Mouse (Mus musculus): ENCODE results near the gene Cdc42ep4. TPM values are rescaled to one million over a fixed set of nuclear protein-coding genes. Genes with fewer than 3 reads are reported as not detected.
A peak's percentile ranks its signal among the peaks of the same experiment; 100 is the strongest.

Gene Cdc42ep4
- polyA plus RNA-seq, 1 experiment = 13.3 TPM

DNA sequence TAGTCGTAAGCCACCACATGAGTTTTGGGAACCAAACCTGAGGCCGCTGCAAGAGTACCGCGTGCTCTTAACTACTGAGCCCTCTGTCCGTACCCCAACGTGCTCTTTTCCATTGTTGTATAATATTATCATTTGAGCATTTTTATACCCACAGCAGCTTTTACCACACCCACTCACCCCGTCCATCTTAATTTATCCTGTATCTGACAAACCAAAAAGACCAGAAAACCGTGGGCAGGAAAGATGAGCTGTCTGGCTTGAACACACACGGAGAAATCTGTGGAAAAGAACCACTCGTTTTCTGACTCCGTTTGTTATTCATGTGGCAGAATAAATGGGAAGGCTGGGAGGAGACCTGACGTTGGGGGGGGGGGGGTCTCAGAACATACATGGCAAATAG, 61.2 kb downstream of the Cdc42ep4 start:
- Histone ChIP-seq H3K4me3 (no peak overlapping the region), H3K27me3 (ENCODE audit: control insufficient read depth, insufficient read depth, insufficient read length) (no peaks in the 10 kb centered on the region), H3K36me3 (ENCODE audit: control insufficient read depth, insufficient read depth) (peaks cover 9% of the 10 kb centered on the region), H3K79me2 (ENCODE audit: control insufficient read depth, insufficient read depth) (peaks cover 12% of the 10 kb centered on the region), H3ac (ENCODE audit: control insufficient read depth, insufficient read length) (no peak overlapping the region), H3K4me2 (ENCODE audit: low read depth) (no peak overlapping the region)
- TF ChIP-seq POLR2A (IDR thresholded peaks at IDR 0.05; ENCODE audit: insufficient read length, low read depth) (no peak), MYOD1 (IDR thresholded peaks at IDR 0.05; ENCODE audit: control insufficient read depth in 1 of 3, insufficient read length in 2 of 3, low read depth in 2 of 3) (no peak), POLR2AphosphoS2 (IDR thresholded peaks at IDR 0.05; ENCODE audit: insufficient read length, low read depth) (no peak), REST (IDR thresholded peaks at IDR 0.05; ENCODE audit: insufficient read depth, insufficient read length) (no peak), CEBPB (IDR thresholded peaks at IDR 0.05; ENCODE audit: insufficient read depth, poor library complexity, severe bottlenecking) (no peak), TCF3 (IDR thresholded peaks at IDR 0.05; ENCODE audit: insufficient read length, low read depth) (no peak), SRF (IDR thresholded peaks at IDR 0.05; ENCODE audit: control insufficient read depth, insufficient read length, low read depth) (no peak), E2F4 (IDR thresholded peaks at IDR 0.05; ENCODE audit: insufficient read depth) (no peak), MYOG (IDR thresholded peaks at IDR 0.05; ENCODE audit: control insufficient read depth in 1 of 3, insufficient read depth in 1 of 3, insufficient read length in 2 of 3, low read depth in 2 of 3) (no peak), USF1 (IDR thresholded peaks at IDR 0.05; ENCODE audit: low read depth) (no peak)

DNA sequence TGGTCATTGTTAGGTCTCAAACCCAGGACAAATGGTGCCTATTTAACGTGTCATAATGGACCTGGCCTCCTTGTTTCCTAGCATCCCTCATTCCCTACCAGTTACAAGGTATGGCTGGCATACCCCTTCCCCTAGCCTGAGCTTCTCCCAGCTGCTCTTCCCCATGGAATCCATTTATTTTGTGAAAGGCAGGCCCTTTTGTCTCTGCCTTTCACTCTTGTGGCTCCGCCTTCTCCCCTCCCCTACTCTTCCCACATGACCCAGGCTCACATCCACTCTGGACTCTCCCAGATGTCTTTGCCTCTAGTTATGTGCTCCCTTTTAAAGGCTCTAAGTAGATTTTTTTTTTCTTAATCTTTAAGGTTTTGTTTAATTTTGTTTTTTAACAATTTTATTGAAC, 64.7 kb downstream of the Cdc42ep4 start:
- H3K27me3 ChIP-seq (ENCODE audit: control insufficient read depth, insufficient read depth, insufficient read length) = no peaks in the 10 kb centered on the region
- no peak overlapping the region for H3ac ChIP-seq (ENCODE audit: control insufficient read depth, insufficient read length)
- peaks cover 9% of the 10 kb centered on the region for H3K36me3 ChIP-seq (ENCODE audit: control insufficient read depth, insufficient read depth)
- H3K79me2 ChIP-seq (ENCODE audit: control insufficient read depth, insufficient read depth) = peaks cover 37% of the 10 kb centered on the region
- TF ChIP-seq SRF (IDR thresholded peaks at IDR 0.05; ENCODE audit: control insufficient read depth, insufficient read length, low read depth) = no peak
- TF ChIP-seq POLR2AphosphoS2 (IDR thresholded peaks at IDR 0.05; ENCODE audit: insufficient read length, low read depth) = no peak
- TF ChIP-seq MAX (IDR thresholded peaks at IDR 0.05; ENCODE audit: low read depth) = no peak
- TF ChIP-seq CEBPB (IDR thresholded peaks at IDR 0.05; ENCODE audit: insufficient read depth, poor library complexity, severe bottlenecking) = no peak
- H3K4me2 ChIP-seq (ENCODE audit: low read depth) = no peak overlapping the region
- no peak overlapping the region for H3K4me3 ChIP-seq

GRCm38 (mm10) chr11:113684707-113685426, 66.8 kb downstream of the Cdc42ep4 start:
- peaks cover 58% of the 10 kb centered on the region for H3K79me2 ChIP-seq (ENCODE audit: control insufficient read depth, insufficient read depth)
- TF ChIP-seq MAX (IDR thresholded peaks at IDR 0.05; ENCODE audit: low read depth) (no peak), MYOG (IDR thresholded peaks at IDR 0.05; ENCODE audit: control insufficient read depth in 1 of 3, insufficient read depth in 1 of 3, insufficient read length in 2 of 3, low read depth in 2 of 3) (peak in 1 of 3 experiments; percentile 18), E2F4 (IDR thresholded peaks at IDR 0.05; ENCODE audit: insufficient read depth) (no peak), TCF12 (IDR thresholded peaks at IDR 0.05; ENCODE audit: insufficient read depth, poor library complexity, severe bottlenecking) (no peak), CEBPB (IDR thresholded peaks at IDR 0.05; ENCODE audit: insufficient read depth, poor library complexity, severe bottlenecking) (no peak), SRF (IDR thresholded peaks at IDR 0.05; ENCODE audit: control insufficient read depth, insufficient read length, low read depth) (no peak), REST (IDR thresholded peaks at IDR 0.05; ENCODE audit: insufficient read depth, insufficient read length) (no peak), MYOD1 (IDR thresholded peaks at IDR 0.05; ENCODE audit: control insufficient read depth in 1 of 3, insufficient read length in 2 of 3, low read depth in 2 of 3) (peak in 1 of 3 experiments; percentile 6)
- H3K36me3 ChIP-seq (ENCODE audit: control insufficient read depth, insufficient read depth) = peaks cover 9% of the 10 kb centered on the region
- H3K4me3 ChIP-seq = peak overlapping the region; percentile 83
- peak overlapping the region; percentile 93 for H3ac ChIP-seq (ENCODE audit: control insufficient read depth, insufficient read length)
- H3K4me2 ChIP-seq (ENCODE audit: low read depth) = peak overlapping the region; percentile 90
- H3K27me3 ChIP-seq (ENCODE audit: control insufficient read depth, insufficient read depth, insufficient read length) = no peaks in the 10 kb centered on the region

DNA sequence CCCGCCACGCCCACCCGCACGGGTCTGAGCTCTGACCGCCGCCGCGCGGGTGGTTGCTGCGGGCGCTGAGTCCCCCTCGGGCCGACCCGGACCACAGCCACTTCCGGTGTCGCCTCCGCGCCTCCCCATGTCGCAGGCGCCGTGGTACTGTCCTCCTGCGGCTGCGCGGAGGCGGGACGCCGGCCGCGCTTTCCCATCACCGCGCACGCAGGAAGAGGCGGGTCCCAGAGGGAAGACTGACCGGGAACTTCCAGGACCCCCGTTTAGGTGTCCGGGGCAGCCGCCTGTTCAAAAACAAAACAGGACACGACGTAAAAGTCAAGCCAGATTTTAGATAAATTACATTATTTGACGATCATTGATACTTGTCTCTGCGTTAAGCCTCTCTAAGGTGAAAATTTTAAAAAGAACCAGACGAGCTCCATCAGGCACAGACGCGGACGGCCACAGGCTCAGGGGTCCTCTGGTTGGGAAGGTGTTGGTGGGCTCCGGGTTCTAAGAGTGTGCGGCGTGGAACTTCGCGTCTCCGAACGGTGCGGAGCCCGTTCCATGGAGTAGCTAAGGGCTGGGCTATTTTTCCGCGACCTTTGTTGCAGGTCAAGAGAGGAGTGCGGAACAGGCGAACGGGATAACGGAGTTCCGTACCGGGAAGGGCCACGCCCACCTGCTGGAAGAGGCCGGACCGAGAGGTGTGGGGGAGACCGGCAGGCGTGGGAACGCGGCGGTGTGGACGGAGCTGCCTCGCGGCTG, 67.5 kb downstream of the Cdc42ep4 start, which contains the start of the genes Fam104a and D11Wsu47e:
Fam104a (minus strand) TSS at position 199 of the 750 bp plus-strand sequence.
D11Wsu47e (plus strand) TSS at position 456 of the 750 bp plus-strand sequence.
- peak within 1 kb of the TSS; percentile 93 for H3ac ChIP-seq (ENCODE audit: control insufficient read depth, insufficient read length)
- H3K36me3 ChIP-seq (ENCODE audit: control insufficient read depth, insufficient read depth) = peaks cover 9% of the 10 kb centered on the region
- H3K4me2 ChIP-seq (ENCODE audit: low read depth) = peak within 1 kb of the TSS; percentile 99
- peaks cover 66% of the 10 kb centered on the region for H3K79me2 ChIP-seq (ENCODE audit: control insufficient read depth, insufficient read depth)
- TF ChIP-seq REST (IDR thresholded peaks at IDR 0.05; ENCODE audit: insufficient read depth, insufficient read length) = no peak
- TF ChIP-seq MYOG (IDR thresholded peaks at IDR 0.05; ENCODE audit: control insufficient read depth in 1 of 3, insufficient read depth in 1 of 3, insufficient read length in 2 of 3, low read depth in 2 of 3) = no peak
- peak; percentile 95 for TF ChIP-seq MAX (IDR thresholded peaks at IDR 0.05; ENCODE audit: low read depth)
- no peak for TF ChIP-seq USF1 (IDR thresholded peaks at IDR 0.05; ENCODE audit: low read depth)
- no peak for TF ChIP-seq CEBPB (IDR thresholded peaks at IDR 0.05; ENCODE audit: insufficient read depth, poor library complexity, severe bottlenecking)
- TF ChIP-seq SRF (IDR thresholded peaks at IDR 0.05; ENCODE audit: control insufficient read depth, insufficient read length, low read depth) = no peak
- peak; percentile 76 for TF ChIP-seq POLR2A (IDR thresholded peaks at IDR 0.05; ENCODE audit: insufficient read length, low read depth)
- TF ChIP-seq TCF3 (IDR thresholded peaks at IDR 0.05; ENCODE audit: insufficient read length, low read depth) = no peak
- peak in 1 of 3 experiments; percentile 38 for TF ChIP-seq MYOD1 (IDR thresholded peaks at IDR 0.05; ENCODE audit: control insufficient read depth in 1 of 3, insufficient read length in 2 of 3, low read depth in 2 of 3)
- no peak for TF ChIP-seq TCF12 (IDR thresholded peaks at IDR 0.05; ENCODE audit: insufficient read depth, poor library complexity, severe bottlenecking)
- peak; percentile 72 for TF ChIP-seq POLR2AphosphoS2 (IDR thresholded peaks at IDR 0.05; ENCODE audit: insufficient read length, low read depth)
- TF ChIP-seq E2F4 (IDR thresholded peaks at IDR 0.05; ENCODE audit: insufficient read depth) = no peak
- H3K4me3 ChIP-seq = peak within 1 kb of the TSS; percentile 83
- no peaks in the 10 kb centered on the region for H3K27me3 ChIP-seq (ENCODE audit: control insufficient read depth, insufficient read depth, insufficient read length)

Data from myocyte (in vitro differentiated cells).